Mouse (Mus musculus) kidney, adult 2 months (tissue): ENCODE results near the gene Vpreb3.

Source experiments
- CTCF ChIP-seq: fragments of 200-500 bp; conservative IDR thresholded peaks from 2 replicates; pipeline ENCODE4 v1.5.1; 2011; ENCODE audit warnings: low read depth, mild to moderate bottlenecking, control low read depth, low read length, moderate library complexity, mixed read lengths; ENCODE audit not compliant: insufficient read depth, insufficient read length
- POLR2A ChIP-seq: fragments of 200-500 bp; IDR thresholded peaks from one replicate; pipeline ENCODE4 v1.6.1; 2011; ENCODE audit warnings: low read depth, low read length, control low read depth

- TF ChIP-seq POLR2A (no peak), CTCF (no peak)
These were observed 20.9 kb upstream of the Vpreb3 start for GRCm38 (mm10) chr10:75921726-75922560.
